In genomic region chr3:116007941-116008440, GRCm38 (mm10) we compare ENCODE assay signal across 8 mouse cellular contexts. TPM values are rescaled to one million over a fixed set of nuclear protein-coding genes. Genes with fewer than 3 reads are reported as not detected.
DNase-seq lines count a peak whose midpoint lies in the region; ATAC-seq and TF ChIP-seq lines count a peak whose summit lies in the region.

No protein-coding gene starts in this region.

- ATAC-seq in heart, embryonic 13.5 days (ENCODE audit: extremely low read depth, insufficient number of reproducible peaks, low FRiP score, low TSS enrichment) = peak; percentile 40; the same call in 1 of the 2 replicates
- ATAC-seq in kidney, postnatal 0 days (replicated peaks; ENCODE audit: low FRiP score, low read depth) = peak; percentile 79
- peak; percentile 48 for ATAC-seq in liver, embryonic 12.5 days
- ATAC-seq in stomach, postnatal 0 days (ENCODE audit: low FRiP score, low TSS enrichment) = peak; percentile 65

- no peaks in the 10 kb centered on the region for H3K9me3 ChIP-seq in heart, embryonic 13.5 days
- H3K9me3 ChIP-seq in kidney, postnatal 0 days (replicated peaks; ENCODE audit: low read length) = no peaks in the 10 kb centered on the region
- no peaks in the 10 kb centered on the region for H3K9me3 ChIP-seq in liver, embryonic 12.5 days (replicated peaks)
- H3K9me3 ChIP-seq in stomach, postnatal 0 days (ENCODE audit: control insufficient read depth, low read length) = no peaks in the 10 kb centered on the region

- peak overlapping the region; percentile 93 for H3K9ac ChIP-seq in heart, embryonic 13.5 days
- peak overlapping the region; percentile 71 for H3K9ac ChIP-seq in kidney, postnatal 0 days (ENCODE audit: low read depth, low read length)
- H3K9ac ChIP-seq in liver, embryonic 12.5 days = peak overlapping the region; percentile 82
- H3K9ac ChIP-seq in stomach, postnatal 0 days (ENCODE audit: low read length) = peak overlapping the region; percentile 77

- no peaks in the 10 kb centered on the region for H3K4me1 ChIP-seq in brown adipose tissue, adult 24 weeks (ENCODE audit: control insufficient read depth, insufficient read depth, insufficient read length, low read length)
- H3K4me1 ChIP-seq in heart, embryonic 13.5 days = peaks cover 40% of the 10 kb centered on the region
- H3K4me1 ChIP-seq in kidney, postnatal 0 days (replicated peaks; ENCODE audit: insufficient read depth, low read length) = no peaks in the 10 kb centered on the region
- H3K4me1 ChIP-seq in liver, embryonic 12.5 days = peaks cover 37% of the 10 kb centered on the region
- no peaks in the 10 kb centered on the region for H3K4me1 ChIP-seq in stomach, postnatal 0 days (replicated peaks; ENCODE audit: control insufficient read depth, insufficient read depth)

- peak overlapping the region; percentile 46 for H3K27ac ChIP-seq in brown adipose tissue, adult 24 weeks (replicated peaks; ENCODE audit: low read depth, low read length)
- H3K27ac ChIP-seq in heart, embryonic 13.5 days (replicated peaks) = peak overlapping the region; percentile 88
- peak overlapping the region; percentile 92 for H3K27ac ChIP-seq in kidney, postnatal 0 days
- peak overlapping the region; percentile 72 for H3K27ac ChIP-seq in liver, embryonic 12.5 days
- peak overlapping the region; percentile 93 for H3K27ac ChIP-seq in stomach, postnatal 0 days (replicated peaks)

- no peaks in the 10 kb centered on the region for H3K27me3 ChIP-seq in heart, embryonic 13.5 days (replicated peaks)
- no peaks in the 10 kb centered on the region for H3K27me3 ChIP-seq in kidney, postnatal 0 days (ENCODE audit: insufficient read depth, low read length)
- H3K27me3 ChIP-seq in liver, embryonic 12.5 days (replicated peaks) = no peaks in the 10 kb centered on the region
- H3K27me3 ChIP-seq in stomach, postnatal 0 days (ENCODE audit: control insufficient read depth, insufficient read depth, low read length) = no peaks in the 10 kb centered on the region

- peaks cover 25% of the 10 kb centered on the region for H3K36me3 ChIP-seq in heart, embryonic 13.5 days
- H3K36me3 ChIP-seq in kidney, postnatal 0 days (ENCODE audit: insufficient read depth, low read length) = no peaks in the 10 kb centered on the region
- peaks cover 23% of the 10 kb centered on the region; the same call in 1 of the 2 replicates for H3K36me3 ChIP-seq in liver, embryonic 12.5 days
- no peaks in the 10 kb centered on the region for H3K36me3 ChIP-seq in stomach, postnatal 0 days (ENCODE audit: control insufficient read depth, insufficient read depth, low read length)

- peak overlapping the region; percentile 98 for H3K4me2 ChIP-seq in heart, embryonic 13.5 days
- peak overlapping the region; percentile 74 for H3K4me2 ChIP-seq in kidney, postnatal 0 days (ENCODE audit: low read length)
- H3K4me2 ChIP-seq in liver, embryonic 12.5 days = peak overlapping the region; percentile 98
- H3K4me2 ChIP-seq in stomach, postnatal 0 days (replicated peaks; ENCODE audit: low read depth) = peak overlapping the region; percentile 99

- peak overlapping the region; percentile 85 for H3K4me3 ChIP-seq in brown adipose tissue, adult 24 weeks (ENCODE audit: insufficient read depth, low read depth, low read length)
- peak overlapping the region; percentile 86 for H3K4me3 ChIP-seq in heart, embryonic 13.5 days
- peak overlapping the region; percentile 91 for H3K4me3 ChIP-seq in kidney, postnatal 0 days (replicated peaks; ENCODE audit: low read depth, low read length)
- peak overlapping the region; percentile 83 for H3K4me3 ChIP-seq in liver, embryonic 12.5 days
- peak overlapping the region; percentile 83 for H3K4me3 ChIP-seq in stomach, postnatal 0 days (ENCODE audit: low read depth, low read length)

- peak; percentile 37 to 58 for DNase-seq in CD8-positive naive resting alpha-beta T cell, adult 2 months (ENCODE audit: low read depth in 2 of 2, low spot score in 2 of 2)
- DNase-seq in fibroblast of lung, adult 2 months (ENCODE audit: low read depth) = peak; percentile 43
- DNase-seq in kidney, postnatal 0 days (ENCODE audit: low spot score) = peak; percentile 93
- peak; percentile 54 for DNase-seq in naive thymus-derived CD4-positive, alpha-beta T cell, adult 2 months (ENCODE audit: low read depth)
- DNase-seq in stomach, postnatal 0 days (ENCODE audit: low spot score) = peak; percentile 79

- no peak for TF ChIP-seq CTCF in kidney, postnatal 0 days (IDR thresholded peaks at IDR 0.05; ENCODE audit: low read depth)
- TF ChIP-seq CTCF in stomach, postnatal 0 days (IDR thresholded peaks at IDR 0.05; ENCODE audit: low read depth) = no peak

- WGBS in heart, embryonic 13.5 days = 0% methylated on average over 12 of the region's 12 CpGs
- WGBS in kidney, postnatal 0 days = under 1% methylated on average over 12 of the region's 12 CpGs
- WGBS in liver, embryonic 12.5 days (ENCODE audit: insufficient replicate concordance) = 1% methylated on average over 12 of the region's 12 CpGs
- 1% methylated on average over 12 of the region's 12 CpGs for WGBS in stomach, postnatal 0 days

- TF ChIP-seq EP300 in stomach, postnatal 0 days (optimal IDR thresholded peaks at IDR 0.05) = no peak

RNA-seq across cellular contexts. Expression of gene Extl2, which starts 0.7 kb away (rescaled TPM):
- 6.9 and 8.8 TPM in 2 replicates for polyA plus RNA-seq in brown adipose tissue, adult 24 weeks (2012; ENCODE audit: insufficient read depth, insufficient read length, missing spikeins)
- 18.8 and 19.5 TPM in 2 replicates for polyA plus RNA-seq in heart, embryonic 13.5 days (2015; fragmentation: Nextera tagmentation; extraction: Ambion mirVana)
- polyA plus RNA-seq in kidney, postnatal 0 days (2015; fragmentation: Nextera tagmentation; extraction: Ambion mirVana) = 25.0 and 25.6 TPM in 2 replicates
- 6.3 and 7.2 TPM in 2 replicates for polyA plus RNA-seq in liver, embryonic 12.5 days (2016; fragmentation: Nextera tagmentation; extraction: Ambion mirVana)
- polyA plus RNA-seq in stomach, postnatal 0 days (2015; fragmentation: Nextera tagmentation; extraction: Ambion mirVana) = 13.5 and 14.1 TPM in 2 replicates

RNA-seq across cellular contexts. Expression of gene Slc30a7, which starts 0.8 kb away (rescaled TPM):
- polyA plus RNA-seq in brown adipose tissue, adult 24 weeks (2012; ENCODE audit: insufficient read depth, insufficient read length, missing spikeins) = 2.1 and 8.8 TPM in 2 replicates
- 17.4 and 19.8 TPM in 2 replicates for polyA plus RNA-seq in heart, embryonic 13.5 days (2015; fragmentation: Nextera tagmentation; extraction: Ambion mirVana)
- polyA plus RNA-seq in kidney, postnatal 0 days (2015; fragmentation: Nextera tagmentation; extraction: Ambion mirVana) = 23.2 and 29.0 TPM in 2 replicates
- polyA plus RNA-seq in liver, embryonic 12.5 days (2016; fragmentation: Nextera tagmentation; extraction: Ambion mirVana) = 13.4 and 14.2 TPM in 2 replicates
- polyA plus RNA-seq in stomach, postnatal 0 days (2015; fragmentation: Nextera tagmentation; extraction: Ambion mirVana) = 36.4 and 37.7 TPM in 2 replicates

Comparison
In these comparisons a context has a peak if more than half of its experiments do, and no peak if none do; other contexts are left out.
1. Peak in every context shown above with its lines: DNase-seq, ATAC-seq, H3K4me3 ChIP-seq and H3K27ac ChIP-seq.
2. DNase-seq: peak in every context shown above with its lines; median percentile 93 in kidney, postnatal 0 days; 79 in stomach, postnatal 0 days; 54 in naive thymus-derived CD4-positive, alpha-beta T cell, adult 2 months; 48 in CD8-positive naive resting alpha-beta T cell, adult 2 months; 43 in fibroblast of lung, adult 2 months.